Mouse (Mus musculus) lung, embryonic 15.5 days (tissue): Measurements from ENCODE around the gene Nbl1. TPM values are rescaled to one million over a fixed set of nuclear protein-coding genes. Genes with fewer than 3 reads are reported as not detected.
A peak's percentile ranks its signal among the peaks of the same experiment; 100 is the strongest.

Experiments
- ATAC-seq: fragments of 200-750 bp; cut with Nextera tagmentation; 2 replicates; pipeline ENCODE4 v1.8.0; 2017; ENCODE audit warnings: moderate number of reproducible peaks, borderline replicate concordance; ENCODE audit not compliant: low FRiP score, low TSS enrichment; ENCODE audit errors: extremely low read depth
- H3K27ac ChIP-seq: fragments of 300-500 bp; sonication (generic); 2 replicates; pipeline ENCODE4 v1.5.1; 2015; ENCODE audit warnings: moderate library complexity, mild to moderate bottlenecking, inconsistent platforms
- H3K27me3 ChIP-seq: fragments of 300-500 bp; sonication (generic); 2 replicates; pipeline ENCODE4 v1.6.1; 2015; ENCODE audit warnings: inconsistent platforms
- H3K36me3 ChIP-seq: fragments of 300-500 bp; sonication (generic); 2 replicates; pipeline ENCODE4 v1.6.1; 2015; ENCODE audit warnings: inconsistent platforms
- H3K4me1 ChIP-seq: fragments of 300-500 bp; sonication (generic); 2 replicates; pipeline ENCODE4 v1.6.1; 2015; ENCODE audit warnings: inconsistent platforms
- H3K4me2 ChIP-seq: fragments of 300-500 bp; sonication (generic); 2 replicates; pipeline ENCODE4 v1.6.1; 2015; ENCODE audit warnings: inconsistent platforms, mild to moderate bottlenecking, moderate library complexity
- H3K4me3 ChIP-seq: fragments of 300-500 bp; sonication (generic); 2 replicates; pipeline ENCODE4 v1.5.1; 2015; ENCODE audit warnings: mild to moderate bottlenecking, inconsistent platforms
- H3K9ac ChIP-seq: fragments of 300-500 bp; sonication (generic); 2 replicates; pipeline ENCODE4 v1.6.1; 2015; ENCODE audit warnings: inconsistent platforms
- H3K9me3 ChIP-seq: fragments of 300-500 bp; sonication (generic); 2 replicates; pipeline ENCODE4 v1.6.1; 2016; ENCODE audit warnings: inconsistent platforms
- WGBS: fragments of 180-500 bp; shearing (Covaris S2); methylation state at CpG from one replicate; pipeline ENCODE4 v1.1.7; 2015; 5-methylcytosine and 5-hydroxymethylcytosine counted together
- polyA plus RNA-seq: library from polyadenylated mRNA; unstranded; fragments of >200 nt; fragmentation: Nextera tagmentation; extraction: Ambion mirVana; gene quantifications from 2 replicates; pipeline ENCODE4 v1.2.1, GENCODE M21; 2015

Gene Nbl1
- polyA plus RNA-seq, 1 experiment from 2014 or later: 61.4 TPM

- H3K9me3 ChIP-seq: no peaks in the 10 kb centered on the region
- H3K9ac ChIP-seq: no peak overlapping the region
- no peak overlapping the region for H3K27ac ChIP-seq
- no peak overlapping the region for H3K4me2 ChIP-seq
- ATAC-seq: no peak
- WGBS: 65% methylated on average over 18 of the region's 18 CpGs
- peaks cover 18% of the 10 kb centered on the region for H3K27me3 ChIP-seq
- peaks cover 20% of the 10 kb centered on the region for H3K4me1 ChIP-seq
- no peak overlapping the region for H3K4me3 ChIP-seq
- no peaks in the 10 kb centered on the region for H3K36me3 ChIP-seq
Observed at GRCm38 (mm10) chr4:139081270-139081931, 11.4 kb downstream of the Nbl1 start.

- peaks cover 30% of the 10 kb centered on the region for H3K27me3 ChIP-seq
- ATAC-seq: no peak
- no peak overlapping the region for H3K27ac ChIP-seq
- H3K4me1 ChIP-seq: peaks cover 23% of the 10 kb centered on the region
- H3K4me2 ChIP-seq: no peak overlapping the region
- no peaks in the 10 kb centered on the region for H3K36me3 ChIP-seq
- H3K9me3 ChIP-seq: no peaks in the 10 kb centered on the region
- H3K4me3 ChIP-seq: no peak overlapping the region
- no peak overlapping the region for H3K9ac ChIP-seq
- 92% methylated on average over 7 of the region's 7 CpGs for WGBS
Observed at GRCm38 (mm10) chr4:139080259-139080658, 12.5 kb downstream of the Nbl1 start.

- 77% methylated on average over 11 of the region's 11 CpGs for WGBS
- Histone ChIP-seq H3K27ac (no peak overlapping the region), H3K27me3 (peaks cover 38% of the 10 kb centered on the region), H3K9ac (no peak overlapping the region), H3K9me3 (no peaks in the 10 kb centered on the region), H3K4me1 (peaks cover 30% of the 10 kb centered on the region), H3K36me3 (no peaks in the 10 kb centered on the region), H3K4me2 (no peak overlapping the region), H3K4me3 (no peak overlapping the region)
- ATAC-seq: no peak
Observed at GRCm38 (mm10) chr4:139079439-139079838, 13.4 kb downstream of the Nbl1 start.

- Histone ChIP-seq H3K9ac (no peak overlapping the region), H3K36me3 (no peaks in the 10 kb centered on the region), H3K4me2 (no peak overlapping the region), H3K4me1 (peaks cover 31% of the 10 kb centered on the region), H3K27ac (no peak overlapping the region), H3K27me3 (peaks cover 45% of the 10 kb centered on the region), H3K9me3 (no peaks in the 10 kb centered on the region), H3K4me3 (no peak overlapping the region)
- 14% methylated on average over 4 of the region's 4 CpGs for WGBS
- no peak for ATAC-seq
Observed at GRCm38 (mm10) chr4:139078726-139079125, 14.1 kb downstream of the Nbl1 start.

GRCm38 (mm10) chr4:139078313-139078712 is 14.5 kb downstream of the Nbl1 start:
- 40% methylated on average over 2 of the region's 2 CpGs for WGBS
- no peak for ATAC-seq
- Histone ChIP-seq H3K9me3 (no peaks in the 10 kb centered on the region), H3K27ac (no peak overlapping the region), H3K36me3 (no peaks in the 10 kb centered on the region), H3K4me3 (no peak overlapping the region), H3K4me2 (no peak overlapping the region), H3K9ac (no peak overlapping the region), H3K27me3 (peaks cover 49% of the 10 kb centered on the region), H3K4me1 (peaks cover 27% of the 10 kb centered on the region)

- H3K4me1 ChIP-seq: peaks cover 16% of the 10 kb centered on the region
- H3K27ac ChIP-seq: no peak overlapping the region
- H3K9me3 ChIP-seq: no peaks in the 10 kb centered on the region
- no peak for ATAC-seq
- peak overlapping the region; percentile 97 for H3K4me2 ChIP-seq
- no peak overlapping the region for H3K9ac ChIP-seq
- WGBS: 16% methylated on average over 5 of the region's 5 CpGs
- no peaks in the 10 kb centered on the region for H3K36me3 ChIP-seq
- peak overlapping the region; percentile 51 for H3K4me3 ChIP-seq
- peaks cover 61% of the 10 kb centered on the region for H3K27me3 ChIP-seq
Observed at GRCm38 (mm10) chr4:139075915-139076314, 16.9 kb downstream of the Nbl1 start.

- under 1% methylated on average over 65 of the region's 77 CpGs for WGBS
- Histone ChIP-seq H3K36me3 (no peaks in the 10 kb centered on the region), H3K27me3 (peaks cover 66% of the 10 kb centered on the region), H3K4me3 (peak within 1 kb of the TSS; percentile 51), H3K4me2 (peak within 1 kb of the TSS; percentile 97), H3K27ac (no peak within 1 kb of the TSS), H3K9me3 (no peaks in the 10 kb centered on the region), H3K9ac (0 out of 2 replicates have a peak within 1 kb of the TSS, but pooled peaks have one; percentile 16), H3K4me1 (peaks cover 16% of the 10 kb centered on the region)
- ATAC-seq: peak; percentile 37; the same call in 1 of the 2 replicates
Observed at GRCm38 (mm10) chr4:139075041-139075711, 17.6 kb downstream of the Nbl1 start, which contains the start of gene Htr6. Gene Htr6, minus strand, starts transcription at chr4:139075570.

GRCm38 (mm10) chr4:139074060-139074459 is 18.7 kb downstream of the Nbl1 start:
- ATAC-seq: no peak
- WGBS: 21% methylated on average over 29 of the region's 29 CpGs
- H3K4me1 ChIP-seq: peaks cover 15% of the 10 kb centered on the region
- H3K4me3 ChIP-seq: peak overlapping the region; percentile 51; the same call in 1 of the 2 replicates
- H3K27me3 ChIP-seq: peaks cover 66% of the 10 kb centered on the region
- no peak overlapping the region for H3K9ac ChIP-seq
- no peak overlapping the region for H3K27ac ChIP-seq
- no peaks in the 10 kb centered on the region for H3K9me3 ChIP-seq
- H3K36me3 ChIP-seq: no peaks in the 10 kb centered on the region
- peak overlapping the region; percentile 97 for H3K4me2 ChIP-seq

GRCm38 (mm10) chr4:139068287-139068686 is 24.5 kb downstream of the Nbl1 start:
- Histone ChIP-seq H3K27ac (no peak overlapping the region), H3K9ac (no peak overlapping the region), H3K27me3 (peaks cover 17% of the 10 kb centered on the region), H3K4me2 (no peak overlapping the region), H3K9me3 (no peaks in the 10 kb centered on the region), H3K4me3 (no peak overlapping the region), H3K4me1 (no peaks in the 10 kb centered on the region), H3K36me3 (no peaks in the 10 kb centered on the region)
- no peak for ATAC-seq
- 22% methylated on average over 4 of the region's 4 CpGs for WGBS

- WGBS: 88% methylated on average over 5 of the region's 5 CpGs
- no peaks in the 10 kb centered on the region for H3K4me1 ChIP-seq
- H3K9me3 ChIP-seq: no peaks in the 10 kb centered on the region
- H3K36me3 ChIP-seq: no peaks in the 10 kb centered on the region
- no peaks in the 10 kb centered on the region; the same call in 1 of the 2 replicates for H3K27me3 ChIP-seq
- no peak overlapping the region for H3K4me3 ChIP-seq
- ATAC-seq: no peak
- no peak overlapping the region for H3K27ac ChIP-seq
- no peak overlapping the region for H3K9ac ChIP-seq
- no peak overlapping the region for H3K4me2 ChIP-seq
Observed at GRCm38 (mm10) chr4:139064831-139065230, 28.0 kb downstream of the Nbl1 start.

GRCm38 (mm10) chr4:139059569-139059968 is 33.2 kb downstream of the Nbl1 start:
- WGBS: 6% methylated on average over 7 of the region's 7 CpGs
- Histone ChIP-seq H3K9me3 (no peaks in the 10 kb centered on the region), H3K4me2 (no peak overlapping the region), H3K9ac (no peak overlapping the region), H3K4me1 (no peaks in the 10 kb centered on the region), H3K27me3 (no peaks in the 10 kb centered on the region), H3K27ac (no peak overlapping the region), H3K36me3 (no peaks in the 10 kb centered on the region), H3K4me3 (no peak overlapping the region)
- ATAC-seq: no peak

GRCm38 (mm10) chr4:139058029-139058428 is 34.8 kb downstream of the Nbl1 start:
- Histone ChIP-seq H3K27ac (no peak overlapping the region), H3K4me2 (no peak overlapping the region), H3K4me3 (no peak overlapping the region), H3K27me3 (no peaks in the 10 kb centered on the region), H3K4me1 (no peaks in the 10 kb centered on the region), H3K9ac (no peak overlapping the region), H3K9me3 (no peaks in the 10 kb centered on the region), H3K36me3 (no peaks in the 10 kb centered on the region)
- ATAC-seq: no peak
- WGBS: 83% methylated on average over 5 of the region's 5 CpGs
